Mouse (Mus musculus): Measurements from ENCODE around the gene Gpr174.

- TF ChIP-seq GATA2 (IDR thresholded peaks at IDR 0.05; ENCODE audit: borderline replicate concordance, low read depth, low read length) = no peak
- no peak for TF ChIP-seq CTCF (IDR thresholded peaks at IDR 0.05; ENCODE audit: low read depth, low read length)
These were observed 19.2 kb upstream of the Gpr174 start for GRCm38 (mm10) chrX:107236461-107236860.
